Mouse (Mus musculus): ENCODE results near the gene Ushbp1. TPM values are rescaled to one million over a fixed set of nuclear protein-coding genes. Genes with fewer than 3 reads are reported as not detected.

The Ushbp1 gene
- polyA plus RNA-seq, 1 experiment from 2014 or later = 3.3 TPM

GRCm38 (mm10) chr8:71392391-71392790 lies 3.2 kb downstream of the Ushbp1 start:
- ATAC-seq (ENCODE audit: insufficient read depth) = no peak
- WGBS (ENCODE audit: insufficient replicate concordance) = 62% methylated on average over 5 of the region's 5 CpGs
- H3K9me3 ChIP-seq (replicated peaks) = no peaks in the 10 kb centered on the region
- H3K27ac ChIP-seq (replicated peaks) = no peak overlapping the region
- H3K27me3 ChIP-seq = no peaks in the 10 kb centered on the region
- H3K9ac ChIP-seq = no peak overlapping the region
- H3K4me2 ChIP-seq = no peak overlapping the region
- peaks cover 22% of the 10 kb centered on the region for H3K4me1 ChIP-seq (replicated peaks)
- H3K36me3 ChIP-seq (replicated peaks) = no peaks in the 10 kb centered on the region
- no peak overlapping the region for H3K4me3 ChIP-seq (replicated peaks)

GRCm38 (mm10) chr8:71391696-71392095 lies 3.9 kb downstream of the Ushbp1 start:
- H3K27me3 ChIP-seq = no peaks in the 10 kb centered on the region
- H3K4me1 ChIP-seq (replicated peaks) = peaks cover 18% of the 10 kb centered on the region
- H3K9ac ChIP-seq = no peak overlapping the region
- 67% methylated on average over 2 of the region's 2 CpGs for WGBS (ENCODE audit: insufficient replicate concordance)
- ATAC-seq (ENCODE audit: insufficient read depth) = no peak
- H3K36me3 ChIP-seq (replicated peaks) = no peaks in the 10 kb centered on the region
- H3K27ac ChIP-seq (replicated peaks) = no peak overlapping the region
- H3K4me3 ChIP-seq (replicated peaks) = no peak overlapping the region
- H3K9me3 ChIP-seq (replicated peaks) = no peaks in the 10 kb centered on the region
- no peak overlapping the region for H3K4me2 ChIP-seq

- H3K27ac ChIP-seq (replicated peaks) = no peak overlapping the region
- WGBS (ENCODE audit: insufficient replicate concordance) = 11% methylated on average over 1 of the region's 1 CpGs
- H3K9ac ChIP-seq = no peak overlapping the region
- no peaks in the 10 kb centered on the region for H3K36me3 ChIP-seq (replicated peaks)
- no peak for ATAC-seq (ENCODE audit: insufficient read depth)
- H3K4me1 ChIP-seq (replicated peaks) = peaks cover 8% of the 10 kb centered on the region
- no peaks in the 10 kb centered on the region for H3K9me3 ChIP-seq (replicated peaks)
- H3K27me3 ChIP-seq = peaks cover 6% of the 10 kb centered on the region
- H3K4me2 ChIP-seq = no peak overlapping the region
- H3K4me3 ChIP-seq (replicated peaks) = no peak overlapping the region
Observed at GRCm38 (mm10) chr8:71388267-71388666, 7.3 kb downstream of the Ushbp1 start.

- no peaks in the 10 kb centered on the region for H3K9me3 ChIP-seq (replicated peaks)
- no peak overlapping the region for H3K27ac ChIP-seq (replicated peaks)
- WGBS (ENCODE audit: insufficient replicate concordance) = 67% methylated on average over 12 of the region's 12 CpGs
- H3K4me3 ChIP-seq (replicated peaks) = no peak overlapping the region
- no peak overlapping the region for H3K9ac ChIP-seq
- no peaks in the 10 kb centered on the region for H3K36me3 ChIP-seq (replicated peaks)
- H3K4me1 ChIP-seq (replicated peaks) = peaks cover 20% of the 10 kb centered on the region
- no peak overlapping the region for H3K4me2 ChIP-seq
- H3K27me3 ChIP-seq = peaks cover 36% of the 10 kb centered on the region
- no peak for ATAC-seq (ENCODE audit: insufficient read depth)
Observed at GRCm38 (mm10) chr8:71385212-71385835, 10.3 kb downstream of the Ushbp1 start.

- Histone ChIP-seq H3K4me3 (replicated peaks) (no peak overlapping the region), H3K4me1 (replicated peaks) (peaks cover 20% of the 10 kb centered on the region), H3K27ac (replicated peaks) (peak overlapping the region; percentile 79), H3K27me3 (peaks cover 50% of the 10 kb centered on the region), H3K4me2 (peak overlapping the region; percentile 79), H3K9ac (no peak overlapping the region), H3K36me3 (replicated peaks) (no peaks in the 10 kb centered on the region), H3K9me3 (replicated peaks) (no peaks in the 10 kb centered on the region)
- no peak for ATAC-seq (ENCODE audit: insufficient read depth)
- WGBS (ENCODE audit: insufficient replicate concordance) = 50% methylated on average over 3 of the region's 3 CpGs
Observed at GRCm38 (mm10) chr8:71383860-71384259, 11.7 kb downstream of the Ushbp1 start.

- no peak for ATAC-seq (ENCODE audit: insufficient read depth)
- peak overlapping the region; percentile 79; the same call in 1 of the 2 replicates for H3K4me2 ChIP-seq
- no peak overlapping the region for H3K9ac ChIP-seq
- H3K27ac ChIP-seq (replicated peaks) = peak overlapping the region; percentile 79
- H3K27me3 ChIP-seq = peaks cover 55% of the 10 kb centered on the region
- peaks cover 20% of the 10 kb centered on the region for H3K4me1 ChIP-seq (replicated peaks)
- no peaks in the 10 kb centered on the region for H3K36me3 ChIP-seq (replicated peaks)
- WGBS (ENCODE audit: insufficient replicate concordance) = 49% methylated on average over 12 of the region's 12 CpGs
- no peaks in the 10 kb centered on the region for H3K9me3 ChIP-seq (replicated peaks)
- H3K4me3 ChIP-seq (replicated peaks) = no peak overlapping the region
Observed at GRCm38 (mm10) chr8:71383396-71383795, 12.2 kb downstream of the Ushbp1 start.

GRCm38 (mm10) chr8:71381971-71382961 lies 13.3 kb downstream of the Ushbp1 start:
- H3K4me1 ChIP-seq (replicated peaks) = peaks cover 30% of the 10 kb centered on the region
- peak; percentile 68 for ATAC-seq (ENCODE audit: insufficient read depth)
- 0 out of 2 replicates have a peak, but pooled peaks cover 10% of the 10 kb centered on the region for H3K36me3 ChIP-seq (replicated peaks)
- H3K27ac ChIP-seq (replicated peaks) = peak overlapping the region; percentile 79
- peaks cover 66% of the 10 kb centered on the region for H3K27me3 ChIP-seq
- peak overlapping the region; percentile 79 for H3K4me2 ChIP-seq
- H3K4me3 ChIP-seq (replicated peaks) = peak overlapping the region; percentile 64
- peak overlapping the region; percentile 50; the same call in 1 of the 2 replicates for H3K9ac ChIP-seq
- no peaks in the 10 kb centered on the region for H3K9me3 ChIP-seq (replicated peaks)
- 4% methylated on average over 76 of the region's 80 CpGs for WGBS (ENCODE audit: insufficient replicate concordance)

GRCm38 (mm10) chr8:71381421-71381970 lies 14.1 kb downstream of the Ushbp1 start, which contains the start of gene Nr2f6:
Gene Nr2f6 (minus strand): TSS chr8:71381960.
- Histone ChIP-seq H3K4me2 (peak within 1 kb of the TSS; percentile 79), H3K4me1 (replicated peaks) (peaks cover 38% of the 10 kb centered on the region), H3K4me3 (replicated peaks) (peak within 1 kb of the TSS; percentile 64), H3K9me3 (replicated peaks) (no peaks in the 10 kb centered on the region), H3K27ac (replicated peaks) (peak within 1 kb of the TSS; percentile 79), H3K27me3 (peaks cover 73% of the 10 kb centered on the region), H3K36me3 (replicated peaks) (0 out of 2 replicates have a peak, but pooled peaks cover 11% of the 10 kb centered on the region), H3K9ac (peak within 1 kb of the TSS; percentile 60)
- WGBS (ENCODE audit: insufficient replicate concordance) = under 1% methylated on average over 89 of the region's 89 CpGs
- ATAC-seq (ENCODE audit: insufficient read depth) = peak; percentile 16

- ATAC-seq (ENCODE audit: insufficient read depth) = no peak
- peak overlapping the region; percentile 60 for H3K9ac ChIP-seq
- 4% methylated on average over 72 of the region's 72 CpGs for WGBS (ENCODE audit: insufficient replicate concordance)
- H3K9me3 ChIP-seq (replicated peaks) = no peaks in the 10 kb centered on the region
- H3K4me2 ChIP-seq = peak overlapping the region; percentile 79
- H3K4me3 ChIP-seq (replicated peaks) = peak overlapping the region; percentile 64
- H3K27me3 ChIP-seq = peaks cover 82% of the 10 kb centered on the region
- 0 out of 2 replicates have a peak, but pooled peaks cover 11% of the 10 kb centered on the region for H3K36me3 ChIP-seq (replicated peaks)
- peaks cover 48% of the 10 kb centered on the region for H3K4me1 ChIP-seq (replicated peaks)
- peak overlapping the region; percentile 69; the same call in 1 of the 2 replicates for H3K27ac ChIP-seq (replicated peaks)
Observed at GRCm38 (mm10) chr8:71380178-71381171, 15.1 kb downstream of the Ushbp1 start.

- Histone ChIP-seq H3K36me3 (replicated peaks) (peaks cover 17% of the 10 kb centered on the region), H3K27ac (replicated peaks) (peak overlapping the region; percentile 24; the same call in 1 of the 2 replicates), H3K4me1 (replicated peaks) (peaks cover 57% of the 10 kb centered on the region), H3K9ac (0 out of 2 replicates have a peak overlapping the region, but pooled peaks have one; percentile 17), H3K4me3 (replicated peaks) (peak overlapping the region; percentile 64), H3K27me3 (peaks cover 82% of the 10 kb centered on the region), H3K9me3 (replicated peaks) (no peaks in the 10 kb centered on the region), H3K4me2 (peak overlapping the region; percentile 79)
- 48% methylated on average over 3 of the region's 3 CpGs for WGBS (ENCODE audit: insufficient replicate concordance)
- no peak for ATAC-seq (ENCODE audit: insufficient read depth)
Observed at GRCm38 (mm10) chr8:71379512-71380075, 16.0 kb downstream of the Ushbp1 start.

Data from liver, embryonic 15.5 days (tissue).